Mouse (Mus musculus): ENCODE data around the gene Gria1. TPM values are rescaled to one million over a fixed set of nuclear protein-coding genes. Genes with fewer than 3 reads are reported as not detected.

The Gria1 gene
- polyA plus RNA-seq, 1 experiment from 2014 or later = not detected

- H3K4me3 ChIP-seq (ENCODE audit: inconsistent target) = no peak overlapping the region
- H3K79me2 ChIP-seq (ENCODE audit: inconsistent target) = no peaks in the 10 kb centered on the region
- no peaks in the 10 kb centered on the region for H3K36me3 ChIP-seq (ENCODE audit: inconsistent target)
- H3K27ac ChIP-seq = no peak overlapping the region
Measured at GRCm38 (mm10) chr11:57243835-57244234, 232.6 kb downstream of the Gria1 start.

GRCm38 (mm10) chr11:57244543-57244942 lies 233.4 kb downstream of the Gria1 start:
- WGBS (ENCODE audit: missing documents) = 67% methylated on average over 6 of the region's 6 CpGs
- Histone ChIP-seq H3K79me2 (ENCODE audit: inconsistent target) (no peaks in the 10 kb centered on the region), H3K36me3 (ENCODE audit: inconsistent target) (no peaks in the 10 kb centered on the region), H3K27ac (no peak overlapping the region), H3K4me3 (ENCODE audit: inconsistent target) (no peak overlapping the region)

GRCm38 (mm10) chr11:57248870-57249269 lies 237.7 kb downstream of the Gria1 start:
- 82% methylated on average over 4 of the region's 4 CpGs for WGBS (ENCODE audit: missing documents)
- Histone ChIP-seq H3K79me2 (ENCODE audit: inconsistent target) (no peaks in the 10 kb centered on the region), H3K27ac (no peak overlapping the region), H3K4me3 (ENCODE audit: inconsistent target) (no peak overlapping the region), H3K36me3 (ENCODE audit: inconsistent target) (no peaks in the 10 kb centered on the region)

GRCm38 (mm10) chr11:57250129-57250528 lies 238.9 kb downstream of the Gria1 start:
- 84% methylated on average over 7 of the region's 7 CpGs for WGBS (ENCODE audit: missing documents)

GRCm38 (mm10) chr11:57271687-57272086 lies 260.5 kb downstream of the Gria1 start:
- Histone ChIP-seq H3K79me2 (ENCODE audit: inconsistent target) (no peaks in the 10 kb centered on the region), H3K4me3 (ENCODE audit: inconsistent target) (no peak overlapping the region), H3K27ac (no peak overlapping the region), H3K36me3 (ENCODE audit: inconsistent target) (no peaks in the 10 kb centered on the region)
- 89% methylated on average over 6 of the region's 8 CpGs for WGBS (ENCODE audit: missing documents)

More at GRCm38 (mm10) chr11:57250129-57250528, 238.9 kb downstream of the Gria1 start:
- H3K4me3 ChIP-seq (ENCODE audit: inconsistent target) = no peak overlapping the region
- no peak overlapping the region for H3K27ac ChIP-seq
- no peaks in the 10 kb centered on the region for H3K36me3 ChIP-seq (ENCODE audit: inconsistent target)
- H3K79me2 ChIP-seq (ENCODE audit: inconsistent target) = no peaks in the 10 kb centered on the region

GRCm38 (mm10) chr11:57274687-57275086 lies 263.5 kb downstream of the Gria1 start:
- no peak overlapping the region for H3K4me3 ChIP-seq (ENCODE audit: inconsistent target)
- WGBS (ENCODE audit: missing documents) = 97% methylated on average over 4 of the region's 4 CpGs

GRCm38 (mm10) chr11:57278056-57278455 lies 266.9 kb downstream of the Gria1 start:
- Histone ChIP-seq H3K36me3 (ENCODE audit: inconsistent target) (no peaks in the 10 kb centered on the region), H3K79me2 (ENCODE audit: inconsistent target) (no peaks in the 10 kb centered on the region), H3K4me3 (ENCODE audit: inconsistent target) (no peak overlapping the region), H3K27ac (no peak overlapping the region)
- WGBS (ENCODE audit: missing documents) = 41% methylated on average over 9 of the region's 10 CpGs

More at GRCm38 (mm10) chr11:57274687-57275086, 263.5 kb downstream of the Gria1 start:
- no peaks in the 10 kb centered on the region for H3K79me2 ChIP-seq (ENCODE audit: inconsistent target)
- no peak overlapping the region for H3K27ac ChIP-seq
- H3K36me3 ChIP-seq (ENCODE audit: inconsistent target) = no peaks in the 10 kb centered on the region

GRCm38 (mm10) chr11:57286119-57286518 lies 274.9 kb downstream of the Gria1 start:
- no peaks in the 10 kb centered on the region for H3K79me2 ChIP-seq (ENCODE audit: inconsistent target)
- H3K27ac ChIP-seq = no peak overlapping the region
- H3K36me3 ChIP-seq (ENCODE audit: inconsistent target) = no peaks in the 10 kb centered on the region
- 73% methylated on average over 2 of the region's 2 CpGs for WGBS (ENCODE audit: missing documents)
- no peak overlapping the region for H3K4me3 ChIP-seq (ENCODE audit: inconsistent target)

- H3K79me2 ChIP-seq (ENCODE audit: inconsistent target) = no peaks in the 10 kb centered on the region
- H3K4me3 ChIP-seq (ENCODE audit: inconsistent target) = no peak overlapping the region
- H3K27ac ChIP-seq = no peak overlapping the region
- WGBS (ENCODE audit: missing documents) = 76% methylated on average over 8 of the region's 8 CpGs
- no peaks in the 10 kb centered on the region for H3K36me3 ChIP-seq (ENCODE audit: inconsistent target)
Measured at GRCm38 (mm10) chr11:57297376-57297775, 286.2 kb downstream of the Gria1 start.

- Histone ChIP-seq H3K79me2 (ENCODE audit: inconsistent target) (no peaks in the 10 kb centered on the region), H3K4me3 (ENCODE audit: inconsistent target) (no peak overlapping the region), H3K27ac (no peak overlapping the region), H3K36me3 (ENCODE audit: inconsistent target) (no peaks in the 10 kb centered on the region)
- WGBS (ENCODE audit: missing documents) = 100% methylated on average over 1 of the region's 2 CpGs
Measured at GRCm38 (mm10) chr11:57298263-57298662, 287.1 kb downstream of the Gria1 start.

- H3K4me3 ChIP-seq (ENCODE audit: inconsistent target) = no peak overlapping the region
- no peak overlapping the region for H3K27ac ChIP-seq
- no peaks in the 10 kb centered on the region for H3K79me2 ChIP-seq (ENCODE audit: inconsistent target)
- H3K36me3 ChIP-seq (ENCODE audit: inconsistent target) = no peaks in the 10 kb centered on the region
Measured at GRCm38 (mm10) chr11:57298665-57299064, 287.5 kb downstream of the Gria1 start.

GRCm38 (mm10) chr11:57303602-57304001 lies 292.4 kb downstream of the Gria1 start:
- Histone ChIP-seq H3K36me3 (ENCODE audit: inconsistent target) (no peaks in the 10 kb centered on the region), H3K27ac (no peak overlapping the region), H3K79me2 (ENCODE audit: inconsistent target) (no peaks in the 10 kb centered on the region), H3K4me3 (ENCODE audit: inconsistent target) (no peak overlapping the region)
- no CpG with 5 or more reads among the region's 1 CpGs for WGBS (ENCODE audit: missing documents)

- no peaks in the 10 kb centered on the region for H3K79me2 ChIP-seq (ENCODE audit: inconsistent target)
- no peak overlapping the region for H3K27ac ChIP-seq
- H3K36me3 ChIP-seq (ENCODE audit: inconsistent target) = no peaks in the 10 kb centered on the region
- WGBS (ENCODE audit: missing documents) = 83% methylated on average over 2 of the region's 2 CpGs
- no peak overlapping the region for H3K4me3 ChIP-seq (ENCODE audit: inconsistent target)
Measured at GRCm38 (mm10) chr11:57306116-57306515, 294.9 kb downstream of the Gria1 start.

- no peak overlapping the region for H3K4me3 ChIP-seq (ENCODE audit: inconsistent target)
- H3K36me3 ChIP-seq (ENCODE audit: inconsistent target) = no peaks in the 10 kb centered on the region
- no peak overlapping the region for H3K27ac ChIP-seq
- H3K79me2 ChIP-seq (ENCODE audit: inconsistent target) = no peaks in the 10 kb centered on the region
- WGBS (ENCODE audit: missing documents) = 92% methylated on average over 1 of the region's 1 CpGs
Measured at GRCm38 (mm10) chr11:57306892-57307291, 295.7 kb downstream of the Gria1 start.

GRCm38 (mm10) chr11:57317063-57317462 lies 305.9 kb downstream of the Gria1 start:
- Histone ChIP-seq H3K36me3 (ENCODE audit: inconsistent target) (no peaks in the 10 kb centered on the region), H3K79me2 (ENCODE audit: inconsistent target) (no peaks in the 10 kb centered on the region), H3K27ac (no peak overlapping the region), H3K4me3 (ENCODE audit: inconsistent target) (no peak overlapping the region)
- 88% methylated on average over 3 of the region's 3 CpGs for WGBS (ENCODE audit: missing documents)

- Histone ChIP-seq H3K36me3 (ENCODE audit: inconsistent target) (no peaks in the 10 kb centered on the region), H3K4me3 (ENCODE audit: inconsistent target) (no peak overlapping the region), H3K27ac (no peak overlapping the region), H3K79me2 (ENCODE audit: inconsistent target) (no peaks in the 10 kb centered on the region)
- WGBS (ENCODE audit: missing documents) = 89% methylated on average over 12 of the region's 13 CpGs
Measured at GRCm38 (mm10) chr11:57317478-57317877, 306.3 kb downstream of the Gria1 start.
